Mouse (Mus musculus) midbrain, postnatal 0 days (tissue): ENCODE measurements around the gene Pitpna. TPM values are rescaled to one million over a fixed set of nuclear protein-coding genes. Genes with fewer than 3 reads are reported as not detected.

Experiments used
- ATAC-seq: fragments of 200-750 bp; cut with Nextera tagmentation; 2 replicates; pipeline ENCODE4 v1.8.0; 2017; ENCODE audit warnings: moderate number of reproducible peaks, mild to moderate bottlenecking, moderate TSS enrichment, moderate library complexity; ENCODE audit not compliant: low FRiP score
- DNase-seq: peaks from one replicate; pipeline ENCODE4 v3.0.0-alpha.2; 2015; ENCODE audit warnings: low spot score
- H3K27ac ChIP-seq: fragments of 300-500 bp; sonication (generic); 2 replicates; pipeline ENCODE4 v1.5.1; 2014; ENCODE audit warnings: low read depth, mild to moderate bottlenecking, low read length, mixed read lengths
- H3K27me3 ChIP-seq: fragments of 300-500 bp; sonication (generic); 2 replicates; pipeline ENCODE4 v1.6.1; 2014; ENCODE audit warnings: low read length, control low read depth, mixed read lengths; ENCODE audit not compliant: insufficient read depth
- H3K36me3 ChIP-seq: fragments of 300-500 bp; sonication (generic); 2 replicates; pipeline ENCODE4 v1.6.1; 2014; ENCODE audit warnings: low read length, control low read depth, mixed read lengths; ENCODE audit not compliant: insufficient read depth
- H3K4me1 ChIP-seq: fragments of 300-500 bp; sonication (generic); 2 replicates; pipeline ENCODE4 v1.6.1; 2014; ENCODE audit warnings: mild to moderate bottlenecking, control low read depth, antibody characterized with exemption, low read length, mixed read lengths; ENCODE audit not compliant: insufficient read depth
- H3K4me2 ChIP-seq: fragments of 300-500 bp; sonication (generic); 2 replicates; pipeline ENCODE4 v1.6.1; 2014; ENCODE audit warnings: low read depth, mild to moderate bottlenecking, low read length, mixed read lengths; ENCODE audit not compliant: poor library complexity, severe bottlenecking
- H3K4me3 ChIP-seq: fragments of 300-500 bp; sonication (generic); 2 replicates; pipeline ENCODE4 v1.5.1; 2014; ENCODE audit warnings: low read depth, mild to moderate bottlenecking, low read length, moderate library complexity
- H3K9ac ChIP-seq: fragments of 300-500 bp; sonication (generic); replicated peaks from 2 replicates; pipeline ENCODE4 v1.6.1; 2014; ENCODE audit warnings: mild to moderate bottlenecking, low read length, moderate library complexity, mixed read lengths; ENCODE audit not compliant: poor library complexity, severe bottlenecking
- H3K9me3 ChIP-seq: fragments of 300-500 bp; sonication (generic); 2 replicates; pipeline ENCODE4 v1.6.1; 2016; ENCODE audit warnings: low read length, control low read depth
- CTCF ChIP-seq: IDR thresholded peaks from 2 replicates; pipeline ENCODE4 v1.5.1; 2016; ENCODE audit warnings: antibody characterized with exemption, mild to moderate bottlenecking
- WGBS: fragments of 180-500 bp; shearing (Covaris S2); extraction: QIAGEN DNeasy Blood & Tissue Kit; methylation state at CpG from one replicate; pipeline ENCODE4 v1.1.7; 2014; 5-methylcytosine and 5-hydroxymethylcytosine counted together
- microRNA-seq: library from miRNA; unstranded; fragments of <30 nt; microRNA quantifications from one replicate; pipeline ENCODE4, GENCODE M21; 2016; ENCODE audit warnings: borderline number of aligned reads
- polyA plus RNA-seq: library from polyadenylated mRNA; unstranded; fragments of >200 nt; fragmentation: Nextera tagmentation; extraction: Ambion mirVana; gene quantifications from 2 replicates; pipeline ENCODE4 v1.2.1, GENCODE M21; 2015
- total RNA-seq: library from RNA; depleted of rRNA; stranded (reverse); fragments of >200 nt; gene quantifications from 2 replicates; pipeline ENCODE4 v1.2.3, GENCODE M21; 2014; rRNA removed

Pitpna gene
- total and polyA plus RNA-seq, 2 experiments from 2014 or later: 106 to 108 TPM

GRCm38 (mm10) chr11:75677881-75678746, 90.2 kb downstream of the Pitpna start:
- Histone ChIP-seq H3K9ac (0 out of 2 replicates have a peak overlapping the region, but pooled peaks have one; percentile 29), H3K4me1 (peaks cover 10% of the 10 kb centered on the region), H3K36me3 (peaks cover 3% of the 10 kb centered on the region; the same call in 1 of the 2 replicates), H3K4me3 (peak overlapping the region; percentile 98), H3K4me2 (peak overlapping the region; percentile 60), H3K27ac (peak overlapping the region; percentile 95; the same call in 1 of the 2 replicates), H3K27me3 (no peaks in the 10 kb centered on the region), H3K9me3 (no peaks in the 10 kb centered on the region)
- no peak for TF ChIP-seq CTCF
- no peak for ATAC-seq
- no peak for DNase-seq
- 96% methylated on average over 3 of the region's 3 CpGs for WGBS

Small RNAs within 50 kb of the gene (microRNA-seq; reads per million reads assigned to microRNA genes)
- gene Mir3971: not detected

Other genes with a start within 250 kb of the Pitpna start
- 35.9 and 47.6 TPM in 2 replicates for gene Rpa1, start 239.8 kb upstream of the Pitpna start, total RNA-seq
- gene Rpa1, start 239.8 kb upstream of the Pitpna start, polyA plus RNA-seq: 43.8 TPM in 2 replicates
- gene Smyd4, start 239.7 kb upstream of the Pitpna start, total RNA-seq: 11.0 and 16.7 TPM in 2 replicates
- gene Smyd4, start 239.7 kb upstream of the Pitpna start, polyA plus RNA-seq: 15.2 and 16.8 TPM in 2 replicates
- gene Serpinf1, start 165.4 kb upstream of the Pitpna start, total RNA-seq: 50.6 and 92.0 TPM in 2 replicates
- 34.3 and 44.6 TPM in 2 replicates for gene Serpinf1, start 165.4 kb upstream of the Pitpna start, polyA plus RNA-seq
- gene Serpinf2, start 148.5 kb upstream of the Pitpna start, total RNA-seq: not detected in 2 replicates
- 0.11 TPM in 1 of 2 replicates, not detected in the other for gene Serpinf2, start 148.5 kb upstream of the Pitpna start, polyA plus RNA-seq
- 17.4 and 29.7 TPM in 2 replicates for gene Wdr81, start 133.4 kb upstream of the Pitpna start, total RNA-seq
- gene Wdr81, start 133.4 kb upstream of the Pitpna start, polyA plus RNA-seq: 4.5 and 4.8 TPM in 2 replicates
- 0.66 and 0.76 TPM in 2 replicates for gene Tlcd2, start 126.4 kb upstream of the Pitpna start, total RNA-seq
- gene Tlcd2, start 126.4 kb upstream of the Pitpna start, polyA plus RNA-seq: 1.6 and 1.9 TPM in 2 replicates
- gene Prpf8, start 101.3 kb upstream of the Pitpna start, total RNA-seq: 121 and 129 TPM in 2 replicates
- 25.7 and 27.6 TPM in 2 replicates for gene Prpf8, start 101.3 kb upstream of the Pitpna start, polyA plus RNA-seq
- gene Rilp, start 78.0 kb upstream of the Pitpna start, total RNA-seq: 5.7 and 7.0 TPM in 2 replicates
- gene Rilp, start 78.0 kb upstream of the Pitpna start, polyA plus RNA-seq: 6.9 and 7.5 TPM in 2 replicates
- gene Scarf1, start 74.6 kb upstream of the Pitpna start, total RNA-seq: 3.6 and 3.8 TPM in 2 replicates
- gene Scarf1, start 74.6 kb upstream of the Pitpna start, polyA plus RNA-seq: 3.0 and 3.5 TPM in 2 replicates
- gene Slc43a2, start 56.4 kb upstream of the Pitpna start, total RNA-seq: 34.3 and 34.5 TPM in 2 replicates
- gene Slc43a2, start 56.4 kb upstream of the Pitpna start, polyA plus RNA-seq: 17.0 and 20.4 TPM in 2 replicates
- 50.0 and 50.2 TPM in 2 replicates for gene Inpp5k, start 42.9 kb downstream of the Pitpna start, total RNA-seq
- 43.7 and 49.9 TPM in 2 replicates for gene Inpp5k, start 42.9 kb downstream of the Pitpna start, polyA plus RNA-seq
- gene Myo1c, start 62.4 kb downstream of the Pitpna start, total RNA-seq: 19.3 and 22.8 TPM in 2 replicates
- 7.7 and 7.8 TPM in 2 replicates for gene Myo1c, start 62.4 kb downstream of the Pitpna start, polyA plus RNA-seq
- gene Crk, start 91.2 kb downstream of the Pitpna start, total RNA-seq: 79.5 and 90.1 TPM in 2 replicates
- gene Crk, start 91.2 kb downstream of the Pitpna start, polyA plus RNA-seq: 71.6 and 75.0 TPM in 2 replicates
- gene Ywhae, start 144.8 kb downstream of the Pitpna start, total RNA-seq: 341 and 436 TPM in 2 replicates
- gene Ywhae, start 144.8 kb downstream of the Pitpna start, polyA plus RNA-seq: 1,643 and 1,657 TPM in 2 replicates
- gene Doc2b, start 208.0 kb downstream of the Pitpna start, total RNA-seq: 23.0 and 27.7 TPM in 2 replicates
- gene Doc2b, start 208.0 kb downstream of the Pitpna start, polyA plus RNA-seq: 6.9 and 8.0 TPM in 2 replicates